Mouse (Mus musculus) mesoderm, embryonic 11.5 days (tissue): ENCODE measurements around the gene Zic5.

ENCODE experiments used
- DNase-seq: peaks from one replicate; pipeline ENCODE4 v3.0.0-alpha.2; 2012; ENCODE audit warnings: low read depth, low spot score

Zic5 gene

DNA sequence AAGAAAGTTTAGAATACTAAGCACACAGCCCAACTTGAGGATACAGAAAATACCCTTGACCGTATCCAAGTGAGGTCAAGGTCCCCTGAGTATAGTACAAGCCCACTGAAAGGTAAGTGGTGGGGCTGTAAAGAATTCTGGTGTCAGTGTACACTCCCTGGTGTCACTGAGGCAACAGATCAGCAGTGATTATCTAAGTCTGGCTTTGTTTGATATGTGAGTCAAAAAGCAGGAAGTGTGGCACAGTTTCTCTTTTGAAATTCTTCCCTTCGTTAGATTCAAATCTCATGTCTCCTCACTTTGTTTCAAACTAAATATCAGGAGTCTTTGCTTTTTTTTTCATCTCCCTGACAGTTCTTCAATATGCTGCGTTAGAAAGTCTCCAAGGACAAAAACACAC is 32.9 kb downstream of the Zic5 start:
- DNase-seq, result no peak

DNA sequence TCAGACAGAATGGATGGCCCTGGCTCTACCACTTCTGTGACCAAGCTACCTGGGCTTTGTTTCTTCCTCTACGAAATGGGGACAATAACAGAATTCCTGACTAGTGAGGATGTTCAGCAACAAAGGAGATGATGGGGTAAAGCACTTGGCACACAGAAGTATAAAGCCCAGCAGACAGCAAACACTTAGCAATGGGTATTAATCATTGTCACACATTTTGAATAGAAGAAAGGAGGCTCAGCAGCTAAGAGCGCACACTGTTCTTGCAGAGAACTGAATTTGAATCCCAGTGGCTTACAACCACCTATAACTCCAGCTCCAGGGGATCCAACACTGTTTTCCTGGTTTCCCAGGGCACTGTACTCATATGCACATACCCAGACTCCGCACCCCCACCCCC is 37.8 kb downstream of the Zic5 start:
- DNase-seq, result no peak

DNA sequence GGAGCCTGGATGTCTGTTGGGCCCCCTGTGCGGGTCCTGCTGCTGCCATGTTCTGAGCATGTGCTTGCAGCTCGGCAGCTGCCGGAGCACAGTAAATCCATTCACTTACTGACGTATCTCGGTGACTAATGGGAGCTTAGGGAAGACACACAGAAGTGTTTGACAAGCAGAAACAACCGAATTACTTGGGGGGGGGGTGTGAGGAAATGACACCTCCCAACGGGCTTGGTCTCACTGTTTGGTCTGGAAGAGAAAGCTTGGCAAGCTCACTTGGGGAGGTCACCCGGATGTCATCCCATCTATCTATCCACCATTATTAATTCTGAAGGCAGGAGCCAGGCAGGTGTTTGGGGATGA is 38.3 kb downstream of the Zic5 start:
- DNase-seq, result peak; percentile 50

DNA sequence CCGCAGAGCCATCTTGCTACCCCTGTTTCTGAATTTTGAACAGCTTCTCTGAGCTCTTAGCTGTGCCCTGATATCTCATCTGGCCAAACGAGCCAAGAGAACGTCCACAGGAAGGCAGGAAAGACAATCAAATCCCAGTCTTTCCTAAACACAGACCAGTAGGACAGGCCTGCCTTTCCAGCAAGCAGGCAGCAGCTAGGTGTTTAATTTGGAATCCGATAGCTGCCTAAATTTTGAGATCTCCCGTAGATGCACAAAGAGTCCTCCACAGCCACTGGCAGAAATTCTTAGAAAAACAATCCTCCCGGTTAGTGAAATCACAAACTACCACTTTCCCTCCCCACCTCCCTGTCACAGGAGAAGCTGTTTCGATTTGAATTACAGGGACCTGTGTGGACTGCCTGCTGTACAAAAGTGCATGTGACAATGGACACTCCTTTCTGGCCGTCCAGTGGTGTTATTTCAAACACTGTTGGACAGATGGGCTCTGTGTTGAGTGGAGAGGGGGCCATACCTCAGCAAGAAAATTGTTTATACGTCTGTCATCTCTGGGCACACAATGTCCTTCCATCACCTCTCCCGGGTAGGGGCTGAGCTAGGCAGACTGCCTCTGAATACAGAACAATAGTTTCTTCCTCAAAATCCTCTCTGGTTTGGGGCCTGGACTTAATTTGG is 38.8 kb downstream of the Zic5 start:
- no peak for DNase-seq

DNA sequence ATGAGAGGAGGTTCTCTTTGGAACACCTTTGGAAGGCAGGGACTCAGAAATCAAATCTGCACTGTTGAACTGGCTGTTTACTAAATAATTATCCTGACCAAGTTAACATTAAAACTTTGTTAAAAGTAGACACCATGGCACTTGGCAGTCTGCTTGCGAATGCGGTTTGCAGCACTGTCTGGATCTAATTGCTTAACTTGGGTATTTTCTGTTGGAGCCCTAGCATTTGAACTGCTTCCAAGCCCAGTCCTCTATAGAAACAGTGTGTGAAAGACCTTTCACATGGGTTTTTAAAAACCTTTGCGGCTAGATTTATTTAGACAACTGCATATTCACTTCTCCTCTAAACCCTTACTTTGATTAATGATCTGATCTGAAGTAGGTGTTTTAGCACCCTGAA is 41.0 kb downstream of the Zic5 start:
- no peak for DNase-seq

DNA sequence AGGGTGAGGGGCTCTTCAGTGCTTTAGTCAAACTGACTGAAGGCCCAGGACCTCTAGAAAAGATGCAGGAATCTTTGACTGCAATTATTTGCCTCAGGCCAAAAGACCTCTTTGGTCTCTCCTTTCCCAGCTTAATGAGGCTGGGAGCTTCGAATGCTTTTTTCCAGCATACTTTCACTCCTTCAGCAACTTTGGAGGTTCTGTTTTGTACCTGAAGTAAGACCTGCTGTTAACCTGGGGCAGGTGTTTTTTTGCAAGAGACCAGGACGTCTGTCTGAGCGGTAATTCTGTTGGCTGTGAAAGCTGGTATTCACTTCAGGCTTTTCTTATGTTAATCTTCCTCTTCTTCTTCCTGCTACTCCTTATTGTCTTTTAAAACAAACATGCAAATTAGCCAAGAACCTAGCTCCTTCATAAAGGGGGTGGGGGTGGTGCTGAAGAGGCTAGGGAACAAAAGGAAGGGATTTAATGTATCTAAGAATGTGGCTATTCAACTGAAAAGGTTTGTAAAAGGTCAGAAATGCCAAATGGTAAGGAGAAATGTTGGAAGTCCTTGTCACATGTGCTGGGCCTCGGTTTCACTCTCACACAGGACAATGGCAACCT is 49.2 kb downstream of the Zic5 start:
- no peak for DNase-seq

DNA sequence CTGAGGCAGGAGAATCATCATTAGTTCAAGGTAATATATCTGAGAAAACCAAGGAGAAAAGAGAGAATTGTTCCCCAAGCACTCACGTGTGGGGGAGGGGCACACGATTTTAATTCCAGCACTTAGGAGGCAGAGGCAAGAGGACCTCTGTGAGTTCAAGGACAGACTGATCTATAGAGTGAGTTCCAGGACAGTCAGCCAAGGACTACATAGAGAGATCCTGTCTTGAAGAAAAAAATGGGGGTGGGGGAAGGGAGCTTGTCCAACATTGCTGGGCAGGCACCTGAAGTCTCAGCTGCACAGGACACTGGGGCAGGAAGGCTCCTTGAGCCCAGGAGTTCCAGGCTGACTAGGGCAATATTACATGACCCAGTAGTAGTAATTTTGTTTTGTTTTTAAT is 50.7 kb downstream of the Zic5 start:
- no peak for DNase-seq

DNA sequence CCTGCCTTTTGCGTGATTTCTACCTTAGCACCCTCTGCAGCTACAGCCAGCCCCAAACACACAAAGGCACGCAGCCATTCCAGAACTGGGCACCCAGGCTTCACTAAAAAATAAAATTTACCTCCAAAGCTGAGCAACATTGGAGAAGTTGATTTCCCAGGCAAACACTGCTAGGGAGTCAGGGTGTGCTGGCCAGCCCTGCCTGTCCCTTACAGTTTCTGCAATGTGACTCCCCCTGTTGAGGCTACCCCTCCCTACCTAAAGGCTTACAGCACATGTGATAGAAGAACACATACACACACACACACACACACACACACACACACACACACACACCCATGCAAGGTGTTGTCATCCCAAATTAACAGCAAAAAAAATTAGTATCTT is 51.9 kb downstream of the Zic5 start:
- DNase-seq, result no peak

DNA sequence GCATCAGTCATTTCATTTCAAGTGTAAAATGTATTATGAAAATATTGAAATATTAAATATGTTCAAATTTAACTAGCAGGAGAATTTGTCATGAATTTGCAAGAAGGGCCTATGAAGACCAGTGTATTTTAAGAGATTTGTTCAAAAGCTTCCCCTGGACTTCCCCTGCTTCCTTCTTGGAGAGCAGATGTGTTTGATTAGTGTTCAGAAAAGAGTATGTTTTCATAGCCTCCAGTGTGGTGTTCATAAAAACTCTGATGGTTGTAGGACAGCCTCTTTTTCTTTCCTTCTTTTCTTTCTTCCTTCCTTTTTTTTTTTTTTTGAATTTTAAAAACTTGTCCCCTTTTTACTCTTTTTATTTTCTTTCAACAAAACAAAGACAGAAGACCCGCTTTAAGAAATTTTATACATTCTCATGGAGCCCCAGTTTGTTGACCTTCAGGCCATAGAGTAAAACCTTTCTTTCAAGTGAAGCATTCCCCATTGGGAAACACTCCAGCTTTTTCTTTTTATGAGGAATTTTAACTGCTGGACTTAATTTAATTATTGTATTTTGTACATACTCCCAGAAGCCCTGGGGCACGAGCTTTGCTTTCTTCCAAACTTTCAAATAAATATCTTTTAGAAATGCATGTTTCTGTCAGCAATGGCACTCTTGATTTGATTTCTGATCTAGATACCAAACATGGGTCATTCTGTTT is 52.5 kb downstream of the Zic5 start:
- DNase-seq, result no peak
